Mouse (Mus musculus) thymus, postnatal 36 days (tissue): ENCODE data around the gene Syt1.

Source experiments
- DNase-seq, 2 experiments: peaks; one replicate each; pipeline ENCODE4 v3.0.0; 2022; ENCODE audit warnings: mixed read lengths in 2 of 2

The Syt1 gene

DNA sequence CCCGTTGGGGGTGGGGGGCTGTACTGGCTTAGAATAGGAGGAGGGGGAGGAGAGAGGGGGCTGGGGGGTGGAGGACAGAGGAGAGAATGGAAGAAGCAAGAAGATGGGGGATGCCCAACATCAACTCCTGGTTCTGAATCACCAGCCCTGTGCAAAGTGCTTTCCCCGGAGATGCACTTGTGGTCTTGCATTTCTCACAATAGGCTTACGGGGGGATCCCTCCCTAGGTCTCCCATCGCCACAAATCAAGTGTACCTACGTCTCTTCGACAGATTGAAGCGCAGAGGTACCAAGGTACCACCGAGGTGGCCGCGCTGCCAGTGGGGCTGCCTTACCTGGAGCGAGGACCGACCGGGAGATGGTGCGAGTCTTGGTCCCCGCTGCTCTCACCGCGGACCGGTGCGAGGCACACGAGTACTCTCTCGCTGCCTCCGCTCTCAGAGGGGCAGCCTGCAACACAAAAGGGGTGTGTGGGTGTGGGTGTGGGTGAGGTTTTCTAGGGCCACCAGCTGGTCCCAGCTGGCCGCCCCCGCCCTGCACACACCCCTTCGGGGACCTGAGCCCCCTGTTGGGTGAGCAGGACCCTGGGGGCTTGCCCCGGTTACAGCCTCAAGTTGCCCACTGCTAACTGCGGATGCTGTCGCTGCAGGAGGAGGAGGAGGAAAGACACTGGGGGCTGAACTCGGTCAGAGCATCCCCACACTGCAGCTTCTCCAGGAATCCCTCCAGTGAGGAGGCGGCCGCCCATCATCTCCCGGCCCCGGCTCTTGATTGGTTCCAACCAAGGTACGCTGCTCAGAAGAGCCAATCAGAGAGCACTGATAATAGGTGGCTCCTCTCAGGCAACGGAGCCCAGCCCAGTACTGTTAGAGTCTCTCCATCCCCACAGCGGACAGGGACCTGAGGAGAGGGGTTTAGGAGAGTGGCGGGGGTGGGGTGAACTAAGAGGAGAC, at the start of gene Syt1:
Gene Syt1 (minus strand): TSS at position 742 of the 953 bp plus-strand sequence.
- DNase-seq: no peak

DNA sequence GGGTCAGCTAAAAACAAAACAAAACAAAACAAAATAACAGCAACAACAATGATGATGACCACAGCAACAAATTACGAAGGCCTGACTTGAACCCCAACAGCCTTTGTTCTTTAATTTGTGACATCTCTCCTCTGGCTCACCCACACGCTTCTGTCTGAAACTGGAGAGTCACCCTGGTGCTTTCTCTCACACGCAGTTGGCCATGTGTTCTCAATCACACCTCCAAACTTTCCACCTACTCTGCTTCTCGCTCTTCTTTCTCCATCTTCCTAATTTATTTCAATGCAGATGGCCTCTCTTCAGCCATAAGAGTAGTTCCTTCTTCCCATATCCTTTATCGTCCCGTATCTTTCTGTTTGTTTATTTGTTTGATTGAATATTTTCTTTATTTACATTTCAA, 45.7 kb upstream of the Syt1 start:
- no peak for DNase-seq

DNA sequence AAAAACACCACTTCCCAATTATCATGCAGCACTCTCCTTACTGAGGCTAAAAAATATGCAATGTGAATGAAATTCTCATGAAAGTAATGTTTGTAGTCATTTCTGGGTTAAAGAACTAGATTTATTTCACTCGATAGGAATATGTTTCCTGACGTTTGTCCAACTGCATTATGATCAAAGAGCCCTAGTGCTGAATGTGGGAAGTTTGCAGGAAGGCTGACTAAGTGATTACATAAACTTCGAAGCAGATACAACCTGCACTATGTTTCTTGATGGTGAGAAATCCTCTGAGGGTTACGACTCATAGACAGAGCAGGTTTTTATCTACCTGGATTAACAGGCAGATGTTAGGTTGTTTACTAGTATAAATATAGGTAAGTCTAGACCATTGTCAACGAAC, 36.8 kb upstream of the Syt1 start:
- DNase-seq: no peak

DNA sequence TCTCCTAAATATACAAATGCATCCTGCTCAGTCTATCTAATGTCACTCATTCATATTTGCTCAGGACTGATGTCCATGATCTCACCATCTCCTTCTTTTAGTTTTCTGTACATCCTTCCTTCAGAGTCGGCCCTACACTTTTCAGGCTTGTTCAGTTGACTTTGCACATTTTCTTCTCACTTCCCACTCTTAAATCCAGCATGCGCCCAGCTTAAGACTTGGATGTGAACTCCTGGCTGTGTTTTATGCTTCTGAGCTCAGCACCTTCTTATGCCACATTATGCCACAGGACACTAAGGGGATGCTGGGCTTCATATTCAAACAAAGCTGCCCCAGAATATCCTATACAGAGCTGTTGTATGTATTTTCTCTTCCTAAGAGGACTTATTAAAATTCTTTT, 36.2 kb upstream of the Syt1 start:
- no peak for DNase-seq

DNA sequence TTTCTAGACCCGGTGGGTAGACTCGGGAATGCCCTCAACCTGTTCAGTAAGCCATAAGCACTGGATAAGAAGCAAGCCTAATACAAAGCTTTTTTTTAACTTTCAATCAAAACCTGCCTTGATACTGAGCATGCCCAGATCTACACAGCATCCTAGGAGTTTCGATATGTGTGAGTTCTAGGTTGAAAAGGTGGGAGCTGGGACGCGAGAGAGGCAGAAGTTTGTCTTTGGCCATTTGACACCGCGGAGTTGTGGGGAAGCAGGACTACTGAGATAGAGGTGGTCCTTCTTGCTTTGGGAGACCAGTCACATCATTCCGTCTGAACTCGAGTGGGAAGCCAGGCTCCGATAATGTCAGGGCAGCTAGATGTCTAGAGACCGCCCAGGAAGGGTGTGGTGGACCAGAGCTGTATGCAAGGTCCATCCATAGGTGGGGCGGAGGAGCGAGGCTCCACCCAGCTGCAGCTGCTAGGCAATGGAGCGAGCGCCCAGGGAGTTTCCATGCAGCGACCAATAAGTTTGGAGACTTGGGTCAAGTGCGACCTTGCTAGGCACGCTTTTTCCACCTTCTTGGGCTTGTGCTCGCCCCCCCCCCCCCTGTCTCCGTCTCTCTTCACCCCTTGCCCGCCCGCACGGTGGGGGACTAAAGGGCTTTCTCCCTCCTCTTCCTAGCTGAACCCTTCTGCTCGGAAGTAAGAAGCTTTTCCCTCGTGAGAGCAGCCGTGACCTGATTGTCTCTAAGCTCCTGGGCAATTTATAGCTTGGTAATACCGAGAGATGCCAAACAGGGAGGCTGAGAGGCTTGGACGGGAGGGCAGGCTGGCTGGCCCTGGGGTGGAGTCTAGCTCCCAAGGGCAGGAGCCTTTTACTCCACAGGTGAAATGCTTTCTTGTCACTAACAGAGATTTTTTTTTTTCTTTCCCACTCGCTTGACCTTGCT, 714 bp upstream of the Syt1 start:
- no peak for DNase-seq

GRCm38 (mm10) chr10:109009831-109010230, 951 bp downstream of the Syt1 start:
- DNase-seq: no peak

GRCm38 (mm10) chr10:109008456-109008855, 2.3 kb downstream of the Syt1 start:
- no peak for DNase-seq

GRCm38 (mm10) chr10:109003482-109003881, 7.3 kb downstream of the Syt1 start:
- no peak for DNase-seq

GRCm38 (mm10) chr10:108987250-108987649, 23.5 kb downstream of the Syt1 start:
- no peak for DNase-seq

DNA sequence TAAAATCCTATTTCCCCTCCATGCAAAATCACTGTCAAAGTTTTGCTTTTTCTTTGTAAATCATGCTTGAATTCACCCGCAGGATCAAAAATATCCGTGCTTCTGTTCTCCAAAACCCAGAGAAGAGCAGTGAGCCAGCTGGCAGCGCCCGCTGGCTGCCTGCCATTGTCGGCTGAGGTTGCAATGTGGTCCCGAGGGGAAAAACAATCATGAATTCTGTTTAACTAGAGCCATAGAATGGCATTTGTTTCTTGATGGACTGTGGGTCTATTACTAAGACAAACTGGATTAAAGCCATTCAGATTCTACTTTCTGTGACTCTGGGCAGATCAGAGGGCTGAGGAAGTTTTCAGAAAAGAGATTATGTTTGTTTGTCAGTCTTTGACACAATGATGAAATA, 31.1 kb downstream of the Syt1 start:
- no peak for DNase-seq

DNA sequence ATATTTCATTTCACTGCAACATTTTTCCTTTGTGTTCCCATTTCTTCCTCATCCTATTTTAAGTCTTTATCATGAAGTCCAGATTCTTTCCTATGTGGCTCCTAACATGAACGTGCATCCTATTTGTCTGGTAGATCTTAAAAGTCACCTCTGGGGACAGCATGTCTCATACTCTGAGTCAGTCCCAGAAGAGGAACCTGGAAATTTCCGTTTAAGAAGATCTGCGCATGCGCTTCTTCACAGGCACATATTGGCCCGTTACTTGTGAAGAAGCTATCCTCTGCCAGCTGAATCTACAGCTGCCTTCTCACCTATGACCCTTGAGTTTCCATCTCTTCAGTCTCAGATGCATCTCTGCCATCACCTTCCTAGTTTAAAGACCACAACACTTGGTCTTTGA, 55.8 kb downstream of the Syt1 start:
- no peak for DNase-seq

- DNase-seq: no peak
Observed at GRCm38 (mm10) chr10:108952182-108952581, 58.6 kb downstream of the Syt1 start.

DNA sequence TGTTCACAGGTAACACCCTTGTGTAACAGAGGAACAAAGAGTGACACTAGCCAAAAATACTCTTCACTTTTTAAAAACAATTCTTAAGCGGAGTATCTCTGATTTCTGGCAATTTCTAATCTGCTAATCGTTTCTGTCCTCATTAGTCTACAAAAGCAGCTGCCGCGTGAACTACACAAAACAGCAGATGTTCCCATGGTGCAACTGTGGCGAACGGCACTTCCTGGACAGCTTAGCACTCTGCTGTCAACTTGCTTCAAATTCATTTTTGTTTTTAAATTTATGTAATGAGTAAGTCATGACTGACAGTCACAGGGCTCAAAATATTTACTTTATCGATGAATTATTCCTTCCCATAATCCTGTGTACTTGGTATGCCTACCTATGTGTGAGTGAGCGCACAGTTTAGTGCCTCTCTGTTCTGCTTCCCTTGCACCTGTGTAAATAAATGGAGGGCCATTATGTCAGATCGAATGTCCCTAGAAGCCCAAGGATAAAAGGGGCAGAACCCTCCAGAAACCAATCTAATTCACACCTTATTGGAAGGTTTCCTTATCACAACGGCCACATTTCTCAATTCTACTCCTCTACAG, 73.8 kb downstream of the Syt1 start:
- no peak for DNase-seq

GRCm38 (mm10) chr10:108930299-108930698, 80.5 kb downstream of the Syt1 start:
- no peak for DNase-seq

DNA sequence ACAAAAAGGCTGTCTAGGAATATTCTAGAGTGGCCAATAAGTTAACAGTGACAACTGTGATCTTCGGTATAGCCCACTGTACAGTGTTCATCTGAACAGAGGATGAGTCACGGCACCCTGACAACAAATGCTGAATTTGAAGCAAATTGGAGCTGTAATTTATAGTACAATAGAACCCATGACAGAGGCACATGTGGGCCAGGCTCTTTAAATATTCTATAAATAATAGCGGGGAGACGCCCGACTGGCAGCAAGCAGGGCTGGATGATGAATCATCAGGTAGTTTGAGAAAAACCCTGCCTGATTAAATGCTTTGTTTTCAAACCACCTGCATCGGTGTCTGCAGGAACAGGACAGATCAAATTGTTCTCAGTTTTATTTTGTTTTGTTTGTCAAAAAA, 81.1 kb downstream of the Syt1 start:
- no peak for DNase-seq

- DNase-seq: no peak
Observed at GRCm38 (mm10) chr10:108905264-108905663, 105.5 kb downstream of the Syt1 start.

DNA sequence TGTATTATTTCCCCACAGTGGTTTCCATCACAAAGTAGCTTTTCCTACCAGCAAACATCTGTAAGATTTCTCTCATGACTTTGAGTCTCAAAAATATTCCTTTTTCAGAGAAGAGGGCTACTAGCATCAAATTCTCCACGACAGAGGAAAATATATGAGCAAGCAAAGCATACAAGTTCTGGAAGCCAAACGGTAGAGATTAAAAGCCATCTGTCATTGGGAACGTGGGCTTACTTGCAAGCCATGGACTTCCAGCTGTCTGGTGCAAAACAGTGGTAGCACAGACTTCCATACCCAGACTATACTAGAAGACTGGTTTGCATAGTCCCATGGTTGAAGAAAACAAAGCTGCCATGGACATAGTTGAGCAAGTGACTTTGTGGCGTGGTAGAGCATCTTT, 106.4 kb downstream of the Syt1 start:
- DNase-seq: no peak

- DNase-seq: no peak
Observed at GRCm38 (mm10) chr10:108896529-108896928, 114.3 kb downstream of the Syt1 start.

GRCm38 (mm10) chr10:108893288-108893687, 117.5 kb downstream of the Syt1 start:
- DNase-seq: no peak

GRCm38 (mm10) chr10:108892441-108892840, 118.3 kb downstream of the Syt1 start:
- DNase-seq: no peak

DNA sequence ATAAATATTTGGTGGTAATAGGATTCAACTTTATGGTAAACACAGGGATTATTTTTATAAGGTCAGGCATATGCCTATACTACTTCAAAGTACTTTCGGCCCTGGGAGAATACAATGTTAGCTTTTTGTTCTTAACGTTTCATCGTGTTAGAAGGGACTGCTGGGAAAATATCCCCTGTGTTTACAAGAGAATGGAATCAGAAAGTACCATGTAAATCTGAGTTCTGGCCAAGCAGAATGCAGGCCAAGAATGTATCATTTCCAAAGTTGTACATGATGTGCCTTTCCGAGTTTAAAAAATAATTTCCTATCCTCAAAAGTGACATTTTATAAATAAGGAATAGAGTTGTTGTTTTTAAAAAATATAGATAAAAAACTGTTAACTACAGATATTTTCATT, 121.7 kb downstream of the Syt1 start:
- DNase-seq: no peak

GRCm38 (mm10) chr10:108886781-108887180, 124.0 kb downstream of the Syt1 start:
- DNase-seq: no peak

DNA sequence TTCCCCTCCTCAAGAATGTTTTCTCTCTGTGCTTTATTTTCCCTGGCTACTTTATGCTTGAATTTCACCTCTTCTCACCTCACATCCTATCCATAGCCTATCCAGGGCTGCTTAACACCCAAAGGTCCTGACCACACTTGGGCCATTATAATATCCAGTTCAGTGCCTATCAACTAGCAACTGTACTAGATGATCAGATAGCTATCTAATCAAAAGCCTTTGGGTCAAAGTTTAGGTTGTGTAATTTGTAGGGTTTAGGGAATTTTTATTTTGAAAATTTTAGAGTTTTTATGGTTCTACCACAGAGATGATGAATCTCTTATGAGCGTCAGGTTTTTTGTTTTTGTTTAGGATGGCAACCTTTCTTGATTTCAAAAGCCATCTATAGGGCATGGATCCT, 125.0 kb downstream of the Syt1 start:
- DNase-seq: no peak
